Mouse (Mus musculus) small intestine, adult 2 months (tissue): ENCODE results near the gene Fam117b.

Experiments used
- CTCF ChIP-seq: fragments of 200-500 bp; IDR thresholded peaks from 2 replicates; pipeline ENCODE4 v1.5.1; 2012; ENCODE audit warnings: low read depth, mild to moderate bottlenecking, control low read depth, inconsistent platforms, low read length, moderate library complexity, mixed read lengths; ENCODE audit not compliant: insufficient replicate concordance, insufficient read length; ENCODE audit errors: extremely low read depth
- POLR2A ChIP-seq: fragments of 200-500 bp; IDR thresholded peaks from 2 replicates; pipeline ENCODE4 v1.6.1; 2012; ENCODE audit warnings: low read depth, mild to moderate bottlenecking, control low read depth, inconsistent platforms, low read length, moderate library complexity

GRCm38 (mm10) chr1:59897147-59897798 is 15.5 kb upstream of the Fam117b start:
- TF ChIP-seq CTCF (no peak), POLR2A (no peak)
